Mouse (Mus musculus) granulocyte monocyte progenitor cell, adult 5-6 weeks (primary cell): ENCODE data around the gene Ascl4. TPM values are rescaled to one million over a fixed set of nuclear protein-coding genes. Genes with fewer than 3 reads are reported as not detected.
A peak's percentile ranks its signal among the peaks of the same experiment; 100 is the strongest.

ENCODE experiments used
- ATAC-seq: replicated peaks from 2 replicates; pipeline ENCODE4 v1.8.0; 2016; ENCODE audit warnings: mild to moderate bottlenecking, moderate TSS enrichment, inconsistent platforms; ENCODE audit not compliant: poor library complexity, severe bottlenecking
- total RNA-seq, 2 experiments: library from RNA; stranded (forward) in 1 of 2; stranded (reverse) in 1 of 2; fragments of 200-712, 200-1000 nt in 1 of 2; fragments of >200 nt in 1 of 2; fragmentation: Nextera tagmentation in 1 of 2; gene quantifications; 2 replicates each; pipeline ENCODE4 v1.2.3; 2014 to 2017

Gene Ascl4
- total RNA-seq, 2 experiments from 2014 or later, result not detected

DNA sequence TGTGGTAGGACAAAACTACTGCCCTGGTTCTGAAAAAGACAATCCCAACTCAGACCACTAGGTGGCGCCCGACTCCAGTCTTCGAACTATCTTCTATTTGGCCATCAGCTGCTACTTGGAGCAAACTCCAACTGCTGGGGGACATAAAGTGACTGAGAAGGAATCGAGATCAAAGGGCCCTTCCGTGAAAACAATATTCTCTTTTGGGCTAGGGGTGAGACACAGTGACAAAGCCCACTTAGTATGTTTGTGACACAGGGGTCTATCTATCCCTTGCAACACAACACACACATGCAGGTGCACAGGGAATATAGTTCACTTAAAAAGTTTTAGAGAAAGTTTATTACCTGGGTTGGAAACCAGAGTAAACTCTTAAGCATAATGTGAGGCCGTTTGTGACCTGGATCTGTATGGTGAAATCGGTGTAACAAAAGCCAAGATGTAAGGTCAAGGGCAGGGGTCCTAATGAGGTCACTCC lies 40.7 kb downstream of the Ascl4 start:
- ATAC-seq, result peak; percentile 78

- ATAC-seq, result no peak
These were observed 41.2 kb downstream of the Ascl4 start for GRCm38 (mm10) chr10:85968731-85969130.

GRCm38 (mm10) chr10:85969894-85970620 lies 42.6 kb downstream of the Ascl4 start:
- ATAC-seq, result peak; percentile 86

GRCm38 (mm10) chr10:85971826-85972225 lies 44.3 kb downstream of the Ascl4 start:
- ATAC-seq, result no peak

DNA sequence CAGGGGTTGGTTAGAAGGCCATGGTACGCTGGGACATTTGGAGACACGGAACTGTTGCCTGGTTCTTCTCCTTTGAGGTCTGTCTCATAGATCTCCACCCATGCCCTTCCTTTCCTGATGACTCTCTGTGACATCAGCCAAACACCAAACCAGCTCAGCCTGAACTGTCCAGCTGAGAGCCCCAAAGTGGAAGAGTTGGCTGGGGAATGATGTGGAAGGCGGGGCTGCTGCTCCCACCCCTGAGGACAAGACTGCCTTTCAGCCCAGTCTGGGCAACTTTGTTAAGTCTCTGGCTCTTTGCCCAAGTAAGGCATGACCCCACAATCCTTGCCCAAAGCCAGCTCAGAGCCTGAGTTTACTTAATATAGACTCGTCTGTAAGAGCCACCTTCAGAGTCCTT lies 45.4 kb downstream of the Ascl4 start:
- ATAC-seq, result no peak

DNA sequence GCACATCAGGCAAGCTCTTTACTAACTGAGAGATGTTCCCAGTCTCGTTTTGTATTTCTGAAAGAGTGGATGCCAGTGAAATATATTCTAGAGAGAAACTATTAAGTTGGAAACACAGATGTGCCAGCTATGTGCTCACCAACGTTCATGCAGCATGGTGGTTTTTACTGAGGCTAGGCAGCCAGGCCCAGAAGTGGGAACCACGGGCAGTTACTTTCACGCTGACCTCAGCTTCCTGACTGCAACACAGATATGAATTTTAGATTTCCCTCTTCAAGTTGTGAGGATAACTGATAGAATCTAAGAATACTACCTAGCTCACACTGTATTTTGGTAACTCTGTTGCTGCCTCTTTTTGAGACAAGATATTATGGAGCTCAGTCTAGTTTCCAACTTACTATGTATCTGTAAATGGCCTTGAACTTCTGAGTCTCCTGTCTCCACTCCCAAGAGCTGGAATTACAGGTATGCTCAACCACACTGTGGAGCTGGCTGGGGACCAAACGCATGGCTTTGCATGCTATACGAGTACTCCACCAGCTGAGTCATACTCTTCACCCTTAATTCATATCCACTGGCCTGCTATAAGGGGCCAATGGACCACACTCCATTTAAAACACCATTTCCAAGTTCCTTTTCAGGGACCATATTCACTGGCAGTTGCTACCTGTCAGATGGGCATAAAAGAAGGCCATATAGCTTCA lies 62.1 kb downstream of the Ascl4 start:
- ATAC-seq, result peak; percentile 70

DNA sequence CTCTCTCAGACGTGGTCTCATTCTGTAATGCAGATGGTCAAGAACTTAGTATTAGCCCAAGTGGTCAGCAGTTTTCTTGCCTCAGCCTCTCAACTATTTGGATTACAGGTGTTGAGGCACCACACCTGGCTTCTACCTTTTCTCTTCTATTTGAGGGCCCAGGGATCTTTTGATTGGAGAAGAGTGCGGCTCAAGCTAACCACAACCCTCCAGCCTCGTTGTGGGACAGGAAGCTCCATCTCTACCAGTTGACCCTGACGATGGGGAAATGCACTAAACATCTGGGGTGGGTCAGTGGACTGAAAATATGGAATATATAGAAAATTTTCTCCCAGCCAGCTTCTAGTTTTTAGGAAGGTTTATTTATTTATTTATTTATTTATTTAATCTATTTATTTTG lies 64.9 kb downstream of the Ascl4 start:
- ATAC-seq, result peak; percentile 52; the same call in 1 of the 2 replicates

- no peak for ATAC-seq
These were observed 66.4 kb downstream of the Ascl4 start for GRCm38 (mm10) chr10:85993836-85994235.

GRCm38 (mm10) chr10:85994543-85995104 lies 67.1 kb downstream of the Ascl4 start:
- no peak for ATAC-seq

Other genes starting within 250 kb of the Ascl4 start
- 46.8 and 51.1 TPM in 2 replicates for gene Pwp1, start 98.2 kb upstream of the Ascl4 start, total RNA-seq (2014; fragmentation: Nextera tagmentation)
- gene Pwp1, start 98.2 kb upstream of the Ascl4 start, total RNA-seq (2017), result 78.9 and 81.5 TPM in 2 replicates
- 17.5 and 22.3 TPM in 2 replicates for gene Prdm4, start 10.5 kb upstream of the Ascl4 start, total RNA-seq (2014; fragmentation: Nextera tagmentation)
- gene Prdm4, start 10.5 kb upstream of the Ascl4 start, total RNA-seq (2017), result 25.6 and 28.9 TPM in 2 replicates
- 94.9 and 119 TPM in 2 replicates for gene Rtcb, start 30.1 kb downstream of the Ascl4 start, total RNA-seq (2014; fragmentation: Nextera tagmentation)
- 171 and 187 TPM in 2 replicates for gene Rtcb, start 30.1 kb downstream of the Ascl4 start, total RNA-seq (2017)
- 0.67 and 5.4 TPM in 2 replicates for gene Bpifc, start 84.2 kb downstream of the Ascl4 start, total RNA-seq (2014; fragmentation: Nextera tagmentation)
- 0.86 and 1.8 TPM in 2 replicates for gene Bpifc, start 84.2 kb downstream of the Ascl4 start, total RNA-seq (2017)
- 23.4 and 35.9 TPM in 2 replicates for gene Fbxo7, start 94.3 kb downstream of the Ascl4 start, total RNA-seq (2014; fragmentation: Nextera tagmentation)
- gene Fbxo7, start 94.3 kb downstream of the Ascl4 start, total RNA-seq (2017), result 16.8 and 24.3 TPM in 2 replicates